Mouse (Mus musculus): Measurements from ENCODE around the gene Cnot4. TPM values are rescaled to one million over a fixed set of nuclear protein-coding genes. Genes with fewer than 3 reads are reported as not detected.
A peak's percentile ranks its signal among the peaks of the same experiment; 100 is the strongest.
"Not testable (repeated sequence)": the region's sequence is repeated elsewhere in the genome, so short reads cannot be mapped to it uniquely, and the experiment has no call there.

Cnot4 gene
- 13.7 and 16.5 TPM in 2 replicates for polyA plus RNA-seq (2015; fragmentation: Nextera tagmentation; extraction: Ambion mirVana)

DNA sequence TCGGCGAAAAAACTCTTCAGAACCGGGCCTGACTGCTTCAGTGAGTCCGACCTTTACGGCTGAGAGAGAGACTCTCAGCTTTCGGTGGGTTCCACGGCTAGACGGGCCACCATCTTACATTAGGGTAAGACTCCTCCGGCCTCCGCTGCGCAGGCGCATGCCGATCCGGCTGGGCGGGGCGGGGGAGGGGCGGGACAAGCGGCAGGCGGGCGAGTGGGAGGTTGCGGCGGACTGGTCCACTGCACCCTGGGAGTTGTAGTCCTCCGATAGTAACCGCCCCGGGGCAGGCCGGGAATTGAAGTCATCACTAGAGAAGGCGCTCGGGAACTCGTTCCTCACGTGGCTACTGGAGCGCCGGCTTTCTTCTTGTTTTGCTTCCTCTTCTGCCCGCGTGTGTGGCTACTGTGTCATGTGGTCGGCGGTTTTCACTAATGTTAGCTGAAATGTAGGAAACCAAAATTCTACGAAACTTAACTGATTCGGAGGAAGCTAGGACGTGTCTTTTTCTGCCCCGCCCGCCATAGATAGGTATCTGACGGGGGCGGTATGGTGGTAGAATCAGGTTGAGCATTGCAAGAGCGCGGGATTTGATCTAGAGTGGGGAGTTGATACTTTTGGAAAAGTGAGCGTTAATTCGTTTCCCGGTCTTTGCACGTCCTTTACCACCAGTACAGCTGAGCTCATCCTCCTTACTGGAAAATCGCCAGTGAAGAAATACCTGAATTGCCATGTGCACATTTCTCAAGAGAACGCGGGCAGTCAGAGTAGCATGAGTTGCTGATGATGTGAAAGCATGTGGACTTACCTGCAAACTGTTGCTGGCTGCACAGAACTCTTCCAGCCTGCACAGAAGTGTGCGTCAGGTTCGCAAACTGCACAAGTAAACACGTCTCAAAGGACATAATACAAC is at the start of gene Cnot4:
Cnot4 (minus strand) TSS at position 146 of the 910 bp plus-strand sequence.
- Histone ChIP-seq H3K4me3 (replicated peaks) (peak within 1 kb of the TSS; percentile 96), H3K4me2 (peak within 1 kb of the TSS; percentile 93), H3K36me3 (no peaks in the 10 kb centered on the region), H3K9me3 (replicated peaks) (no peaks in the 10 kb centered on the region), H3K27me3 (no peaks in the 10 kb centered on the region), H3K9ac (peak within 1 kb of the TSS; percentile 98), H3K4me1 (replicated peaks) (peaks cover 26% of the 10 kb centered on the region), H3K27ac (peak within 1 kb of the TSS; percentile 94)
- ATAC-seq (ENCODE audit: low read depth) = peak; percentile 97
- DNase-seq = peak; percentile 97
- under 1% methylated on average over 55 of the region's 55 CpGs for WGBS (ENCODE audit: insufficient replicate concordance)

DNA sequence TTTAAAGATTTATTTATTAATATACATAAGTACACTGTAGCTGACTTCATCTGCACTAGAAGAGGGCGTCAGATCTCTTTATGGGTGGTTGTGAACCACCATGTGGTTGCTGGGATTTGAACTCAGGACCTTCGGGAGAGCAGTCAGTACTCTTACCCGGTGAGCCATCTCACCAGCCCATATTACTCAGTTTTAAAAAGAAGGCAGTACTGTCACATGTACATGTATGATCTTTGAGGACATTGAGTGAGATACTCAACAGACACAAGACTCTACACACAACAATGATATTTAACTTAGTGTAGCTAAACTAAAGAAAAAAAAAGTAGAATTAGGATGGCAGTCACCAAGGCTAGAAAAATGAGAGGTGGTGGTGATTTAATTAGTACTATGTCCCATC is 45.8 kb upstream of the Cnot4 start:
- ATAC-seq (ENCODE audit: low read depth); H3K4me2 ChIP-seq; H3K36me3 ChIP-seq; H3K4me3 ChIP-seq (replicated peaks); H3K9ac ChIP-seq; H3K27me3 ChIP-seq; H3K27ac ChIP-seq; H3K9me3 ChIP-seq (replicated peaks); DNase-seq: not testable (repeated sequence)
- peaks cover 44% of the 10 kb centered on the region for H3K4me1 ChIP-seq (replicated peaks)
- WGBS (ENCODE audit: insufficient replicate concordance) = 76% methylated on average over 3 of the region's 3 CpGs

GRCm38 (mm10) chr6:35177650-35178272 is 44.2 kb upstream of the Cnot4 start:
- no peaks in the 10 kb centered on the region for H3K36me3 ChIP-seq
- peak; percentile 41 for DNase-seq
- H3K27ac ChIP-seq = peak overlapping the region; percentile 91
- peak overlapping the region; percentile 97 for H3K4me2 ChIP-seq
- peak; percentile 62 for ATAC-seq (ENCODE audit: low read depth)
- H3K9ac ChIP-seq = peak overlapping the region; percentile 91
- under 1% methylated on average over 68 of the region's 69 CpGs for WGBS (ENCODE audit: insufficient replicate concordance)
- no peaks in the 10 kb centered on the region for H3K27me3 ChIP-seq
- peaks cover 44% of the 10 kb centered on the region for H3K4me1 ChIP-seq (replicated peaks)
- no peaks in the 10 kb centered on the region for H3K9me3 ChIP-seq (replicated peaks)
- H3K4me3 ChIP-seq (replicated peaks) = peak overlapping the region; percentile 91

- ATAC-seq (ENCODE audit: low read depth) = peak; percentile 93
- H3K4me3 ChIP-seq (replicated peaks) = peak within 1 kb of the TSS; percentile 91
- no peaks in the 10 kb centered on the region for H3K27me3 ChIP-seq
- DNase-seq = peak; percentile 78
- H3K9ac ChIP-seq = peak within 1 kb of the TSS; percentile 91
- H3K36me3 ChIP-seq = no peaks in the 10 kb centered on the region
- peak within 1 kb of the TSS; percentile 91 for H3K27ac ChIP-seq
- peaks cover 41% of the 10 kb centered on the region for H3K4me1 ChIP-seq (replicated peaks)
- no peaks in the 10 kb centered on the region for H3K9me3 ChIP-seq (replicated peaks)
- WGBS (ENCODE audit: insufficient replicate concordance) = 3% methylated on average over 32 of the region's 34 CpGs
- peak within 1 kb of the TSS; percentile 97 for H3K4me2 ChIP-seq
Measured at GRCm38 (mm10) chr6:35176979-35177649, 43.6 kb upstream of the Cnot4 start, which contains the start of gene Nup205. Nup205 (plus strand) TSS chr6:35177421.

DNA sequence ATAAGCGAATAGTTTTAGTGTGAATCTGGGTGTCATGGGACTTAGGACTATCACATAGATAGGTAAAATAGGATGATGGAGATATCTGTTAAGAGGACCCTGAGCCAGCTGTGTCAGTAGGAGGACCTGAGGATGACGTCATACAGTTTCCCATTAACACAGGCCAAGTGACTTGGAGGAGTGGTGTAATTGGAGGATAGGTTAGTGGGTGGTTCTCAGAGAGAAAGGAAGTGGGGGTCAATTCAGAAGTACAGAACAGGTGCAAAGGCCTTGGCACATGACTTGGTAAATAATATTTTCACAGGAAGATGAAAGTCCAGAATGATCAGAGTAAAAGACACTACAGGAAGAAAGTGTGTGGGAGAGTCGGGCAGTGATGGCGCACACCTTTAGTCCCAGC is 39.7 kb upstream of the Cnot4 start:
- Histone ChIP-seq H3K4me3 (replicated peaks) (no peak overlapping the region), H3K4me1 (replicated peaks) (peaks cover 12% of the 10 kb centered on the region), H3K36me3 (no peaks in the 10 kb centered on the region), H3K27ac (no peak overlapping the region), H3K9ac (no peak overlapping the region), H3K9me3 (replicated peaks) (no peaks in the 10 kb centered on the region), H3K27me3 (no peaks in the 10 kb centered on the region), H3K4me2 (no peak overlapping the region)
- WGBS (ENCODE audit: insufficient replicate concordance) = 74% methylated on average over 4 of the region's 4 CpGs
- no peak for DNase-seq
- ATAC-seq (ENCODE audit: low read depth) = no peak

- H3K36me3 ChIP-seq = not testable (repeated sequence)
- WGBS (ENCODE audit: insufficient replicate concordance) = 40% methylated on average over 3 of the region's 3 CpGs
Measured at GRCm38 (mm10) chr6:35172028-35172427, 38.5 kb upstream of the Cnot4 start.

GRCm38 (mm10) chr6:35169250-35169649 is 35.7 kb upstream of the Cnot4 start:
- Histone ChIP-seq H3K9ac (no peak overlapping the region), H3K4me3 (replicated peaks) (no peak overlapping the region), H3K27ac (no peak overlapping the region), H3K4me1 (replicated peaks) (0 out of 2 replicates have a peak, but pooled peaks cover 7% of the 10 kb centered on the region), H3K27me3 (no peaks in the 10 kb centered on the region), H3K9me3 (replicated peaks) (no peaks in the 10 kb centered on the region), H3K36me3 (no peaks in the 10 kb centered on the region), H3K4me2 (no peak overlapping the region)
- 50% methylated on average over 4 of the region's 4 CpGs for WGBS (ENCODE audit: insufficient replicate concordance)
- DNase-seq (no peak), ATAC-seq (ENCODE audit: low read depth) (0 out of 2 replicates have a peak, but pooled peaks have one; percentile 34)

More at GRCm38 (mm10) chr6:35172028-35172427, 38.5 kb upstream of the Cnot4 start:
- not testable (repeated sequence) for H3K4me2 ChIP-seq; DNase-seq; ATAC-seq (ENCODE audit: low read depth); H3K4me1 ChIP-seq (replicated peaks); H3K4me3 ChIP-seq (replicated peaks); H3K27ac ChIP-seq; H3K9ac ChIP-seq; H3K27me3 ChIP-seq; H3K9me3 ChIP-seq (replicated peaks)

DNA sequence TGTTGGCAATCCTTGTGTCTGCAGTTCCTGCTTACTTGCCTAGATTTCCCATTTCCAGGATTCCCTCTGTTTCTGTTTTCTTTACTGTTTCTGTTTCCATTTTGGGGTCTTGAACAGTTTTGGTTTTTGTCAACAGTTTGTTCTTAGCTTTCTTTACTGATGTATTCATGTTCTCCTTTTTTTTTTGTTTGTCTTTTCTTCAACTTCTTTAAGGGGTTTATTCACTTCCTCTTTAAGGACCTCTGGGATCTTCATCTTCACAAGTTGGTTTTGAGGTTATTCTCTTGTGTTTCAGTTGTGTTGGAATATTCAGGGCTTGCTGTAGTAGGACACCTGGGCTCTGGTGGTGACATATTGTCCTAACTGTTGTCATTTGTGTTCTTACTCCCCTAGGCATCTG is 21.0 kb upstream of the Cnot4 start:
- ATAC-seq (ENCODE audit: low read depth) (no peak), DNase-seq (no peak)
- H3K4me3 ChIP-seq (replicated peaks) = no peak overlapping the region
- H3K4me2 ChIP-seq = no peak overlapping the region
- no peaks in the 10 kb centered on the region for H3K4me1 ChIP-seq (replicated peaks)
- no peak overlapping the region for H3K27ac ChIP-seq
- H3K9me3 ChIP-seq (replicated peaks) = no peaks in the 10 kb centered on the region
- no peaks in the 10 kb centered on the region for H3K27me3 ChIP-seq
- no peaks in the 10 kb centered on the region for H3K36me3 ChIP-seq
- no peak overlapping the region for H3K9ac ChIP-seq

DNA sequence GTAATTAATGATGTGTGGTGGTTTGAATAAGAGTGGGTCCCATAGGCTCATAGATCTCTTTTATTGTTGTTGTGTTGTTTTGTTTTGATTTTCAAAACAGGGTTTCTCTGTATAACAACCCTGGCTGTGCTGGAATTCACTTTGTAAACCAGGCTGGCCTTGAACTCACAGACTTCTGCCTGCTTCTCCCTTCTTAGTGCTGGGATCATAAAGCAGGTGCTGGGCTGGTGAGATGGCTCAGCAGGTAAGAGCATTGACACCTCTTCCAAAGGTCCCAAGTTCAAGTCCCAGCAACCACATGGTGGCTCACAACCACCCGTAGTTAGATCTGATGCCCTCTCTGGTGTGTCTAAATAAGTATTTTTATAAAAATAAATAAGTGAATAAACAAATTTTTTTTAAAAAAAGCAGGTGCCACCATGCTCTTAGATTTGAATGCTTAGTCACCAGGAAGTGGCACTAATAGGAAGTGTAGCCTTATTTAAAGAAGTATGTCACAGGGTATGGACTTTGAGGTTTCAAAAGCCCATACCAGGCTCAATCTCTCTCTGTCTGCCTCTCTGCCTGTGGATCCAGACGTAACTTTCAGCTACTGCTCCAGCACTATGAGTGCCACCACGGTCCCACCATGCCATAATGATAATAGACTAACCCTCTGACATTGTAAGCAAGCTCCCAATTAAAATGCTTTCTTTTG is 14.3 kb upstream of the Cnot4 start:
- no peak overlapping the region for H3K4me2 ChIP-seq
- no peak overlapping the region for H3K9ac ChIP-seq
- no peak for ATAC-seq (ENCODE audit: low read depth)

DNA sequence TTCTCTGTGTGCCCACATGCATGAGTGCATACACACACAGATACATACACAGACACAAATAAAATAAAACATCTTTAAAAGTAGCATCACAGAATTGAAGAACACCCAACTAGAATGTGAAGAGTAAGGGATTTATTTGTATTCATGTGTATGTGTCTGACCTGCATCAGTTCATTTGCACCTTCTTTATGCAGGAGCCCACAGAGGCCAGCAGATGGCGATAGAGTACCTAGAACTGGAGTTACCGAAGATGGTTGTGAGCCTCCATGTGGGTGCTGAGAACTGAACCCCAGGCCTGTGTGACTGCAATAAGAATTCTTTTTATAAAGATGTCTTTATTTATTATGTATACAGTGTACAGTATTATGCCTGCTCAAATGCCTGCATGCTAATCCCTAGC is 12.0 kb upstream of the Cnot4 start:
- Histone ChIP-seq H3K27ac (no peak overlapping the region), H3K36me3 (no peaks in the 10 kb centered on the region), H3K9ac (no peak overlapping the region), H3K4me1 (replicated peaks) (no peaks in the 10 kb centered on the region), H3K27me3 (no peaks in the 10 kb centered on the region), H3K9me3 (replicated peaks) (peaks cover 8% of the 10 kb centered on the region; the same call in 1 of the 2 replicates), H3K4me2 (no peak overlapping the region), H3K4me3 (replicated peaks) (no peak overlapping the region)
- DNase-seq = no peak
- ATAC-seq (ENCODE audit: low read depth) = no peak
- 78% methylated on average over 2 of the region's 2 CpGs for WGBS (ENCODE audit: insufficient replicate concordance)

More for the DNA sequence above, 14.3 kb upstream of the Cnot4 start:
- Histone ChIP-seq H3K4me3 (replicated peaks) (no peak overlapping the region), H3K27me3 (no peaks in the 10 kb centered on the region), H3K27ac (no peak overlapping the region), H3K9me3 (replicated peaks) (peaks cover 8% of the 10 kb centered on the region; the same call in 1 of the 2 replicates), H3K36me3 (no peaks in the 10 kb centered on the region), H3K4me1 (replicated peaks) (no peaks in the 10 kb centered on the region)
- 60% methylated on average over 3 of the region's 3 CpGs for WGBS (ENCODE audit: insufficient replicate concordance)
- DNase-seq = no peak
